Mouse (Mus musculus): ENCODE data around the gene Gm28230. TPM values are rescaled to one million over a fixed set of nuclear protein-coding genes. Genes with fewer than 3 reads are reported as not detected.

The Gm28230 gene
- total RNA-seq (2021): 1 to 10 TPM; 1.6 to 2.8 TPM
- long read RNA-seq, experiment 1, partial matches to known transcripts: 1 of 1 reads
- long read RNA-seq, experiment 1, other reads (novel, unspliced or antisense): 0 of 1 reads
- long read RNA-seq, experiment 2, partial matches to known transcripts: 0 of 2 reads
- long read RNA-seq, experiment 2, other reads (novel, unspliced or antisense): 2 of 2 reads

DNA sequence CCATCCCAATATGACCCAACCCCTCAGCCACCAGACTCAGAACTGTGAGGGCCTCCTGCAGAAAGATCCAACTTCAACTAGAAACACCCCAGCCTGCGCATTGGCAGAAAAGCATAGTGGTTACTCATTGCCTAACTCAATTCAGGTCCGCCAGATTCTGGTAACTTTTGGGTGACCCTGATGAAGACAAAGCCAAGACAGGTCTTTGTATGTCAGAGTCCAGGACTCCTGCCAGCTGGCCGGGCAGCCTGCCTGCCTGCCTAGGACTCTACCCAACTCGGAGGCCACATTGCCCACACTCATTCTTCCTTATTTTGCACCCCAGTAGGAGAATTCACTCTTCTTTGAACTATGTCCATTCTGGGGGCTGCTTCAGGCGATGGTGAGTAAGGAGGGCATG is at the start of gene Gm28230:
TSS of gene Gm28230 (plus strand) at position 178 of the 400 bp plus-strand sequence.
- DNase-seq (ENCODE audit: low spot score in 2 of 2): no peak

DNA sequence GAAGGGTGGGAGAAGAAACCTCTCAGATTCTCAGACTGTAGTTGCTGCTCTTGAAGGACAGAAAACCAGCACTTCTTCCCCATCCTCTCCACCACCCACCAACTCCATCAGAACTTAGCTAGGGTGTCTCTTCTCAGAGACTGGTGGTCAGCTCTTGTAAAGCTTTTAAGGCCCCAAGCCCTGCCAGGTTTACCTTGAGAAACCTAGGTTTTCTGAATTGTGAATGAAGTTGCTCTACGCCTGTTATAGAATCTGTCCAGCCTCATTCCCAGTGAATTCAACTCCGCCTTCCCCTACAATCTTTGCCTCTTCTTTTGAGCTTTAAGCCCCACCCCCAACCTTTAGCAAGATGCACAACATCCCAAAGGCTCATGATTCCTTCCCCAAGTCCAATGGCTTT is 49.4 kb upstream of the Gm28230 start:
- DNase-seq (ENCODE audit: low spot score in 2 of 2): no peak

DNA sequence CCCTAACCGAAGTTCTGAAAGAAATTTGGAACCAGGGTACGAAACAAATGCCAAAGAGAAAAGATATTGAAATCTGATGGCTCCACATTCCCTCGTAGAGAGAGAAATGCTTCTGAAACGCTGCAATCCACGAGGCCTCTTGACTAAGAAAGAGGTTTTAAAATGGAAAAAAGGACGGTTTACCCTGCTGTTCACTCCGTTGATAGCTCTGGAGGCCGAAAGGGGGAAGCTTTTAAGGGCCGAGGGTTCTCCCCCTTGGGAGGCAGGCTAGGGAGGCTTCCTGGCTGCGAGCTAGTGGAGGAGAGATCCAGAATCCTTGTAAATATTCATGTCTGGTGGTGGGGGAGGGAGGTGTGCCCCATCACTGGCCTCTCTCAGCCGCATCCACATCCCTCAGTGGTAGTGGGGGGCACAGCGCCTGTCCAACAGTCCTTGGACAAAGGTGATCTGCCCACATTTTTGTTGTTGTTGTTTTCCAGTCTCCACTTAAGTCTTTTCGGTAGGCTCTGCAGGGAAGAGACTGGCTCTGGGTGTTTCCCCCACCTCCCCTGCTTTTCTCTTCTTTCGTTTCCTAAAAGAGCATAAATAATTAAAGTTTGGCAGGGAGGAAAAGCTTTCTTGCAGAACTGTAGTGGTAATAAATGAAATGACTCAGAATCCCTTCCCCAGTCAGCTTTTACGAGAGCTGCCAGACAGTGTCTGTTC is 47.5 kb upstream of the Gm28230 start, which contains the start of gene Hoxd11:
TSS of gene Hoxd11 (plus strand) at position 667 of the 705 bp plus-strand sequence.
- DNase-seq (ENCODE audit: low spot score in 2 of 2): no peak

DNA sequence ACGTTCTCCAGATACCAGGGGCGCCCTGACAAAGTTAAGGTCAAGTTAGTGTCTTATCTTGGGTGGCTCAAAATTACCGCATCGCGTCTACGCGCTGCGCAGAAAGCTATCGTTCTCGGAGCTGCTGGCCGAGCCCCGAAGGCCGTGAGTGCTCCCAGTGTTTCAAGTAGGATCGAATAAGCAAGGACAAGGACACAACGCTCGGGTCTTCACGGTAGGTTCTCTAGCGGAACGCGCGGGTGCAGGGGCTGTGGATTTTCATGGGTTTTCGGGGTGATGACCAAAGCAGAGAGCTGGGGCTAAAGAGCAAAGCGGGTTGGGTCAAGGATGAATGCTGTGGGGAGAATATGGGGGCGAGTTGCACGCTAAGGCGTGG is 46.9 kb upstream of the Gm28230 start:
- DNase-seq (ENCODE audit: low spot score in 2 of 2): no peak

DNA sequence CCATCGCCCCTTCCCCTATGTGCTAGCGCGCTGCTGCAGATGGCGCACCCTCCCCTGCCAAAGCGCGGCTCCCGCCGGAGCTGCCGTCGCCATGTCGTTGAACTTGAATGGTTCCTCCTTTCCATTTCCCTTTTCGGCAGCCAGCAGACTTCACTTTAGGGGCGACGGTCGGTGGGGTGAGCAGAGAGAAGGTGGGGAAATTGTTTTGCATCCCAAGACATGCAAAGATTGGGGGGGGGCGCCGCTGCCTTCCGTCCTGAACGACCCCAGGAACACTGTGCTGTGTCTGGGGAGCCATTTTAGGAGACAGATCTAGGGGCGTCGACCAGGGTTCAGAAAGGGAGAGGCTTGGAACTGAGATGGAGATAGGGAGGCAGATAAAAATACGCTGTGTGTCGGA is 46.5 kb upstream of the Gm28230 start:
- DNase-seq (ENCODE audit: low spot score in 2 of 2): no peak

DNA sequence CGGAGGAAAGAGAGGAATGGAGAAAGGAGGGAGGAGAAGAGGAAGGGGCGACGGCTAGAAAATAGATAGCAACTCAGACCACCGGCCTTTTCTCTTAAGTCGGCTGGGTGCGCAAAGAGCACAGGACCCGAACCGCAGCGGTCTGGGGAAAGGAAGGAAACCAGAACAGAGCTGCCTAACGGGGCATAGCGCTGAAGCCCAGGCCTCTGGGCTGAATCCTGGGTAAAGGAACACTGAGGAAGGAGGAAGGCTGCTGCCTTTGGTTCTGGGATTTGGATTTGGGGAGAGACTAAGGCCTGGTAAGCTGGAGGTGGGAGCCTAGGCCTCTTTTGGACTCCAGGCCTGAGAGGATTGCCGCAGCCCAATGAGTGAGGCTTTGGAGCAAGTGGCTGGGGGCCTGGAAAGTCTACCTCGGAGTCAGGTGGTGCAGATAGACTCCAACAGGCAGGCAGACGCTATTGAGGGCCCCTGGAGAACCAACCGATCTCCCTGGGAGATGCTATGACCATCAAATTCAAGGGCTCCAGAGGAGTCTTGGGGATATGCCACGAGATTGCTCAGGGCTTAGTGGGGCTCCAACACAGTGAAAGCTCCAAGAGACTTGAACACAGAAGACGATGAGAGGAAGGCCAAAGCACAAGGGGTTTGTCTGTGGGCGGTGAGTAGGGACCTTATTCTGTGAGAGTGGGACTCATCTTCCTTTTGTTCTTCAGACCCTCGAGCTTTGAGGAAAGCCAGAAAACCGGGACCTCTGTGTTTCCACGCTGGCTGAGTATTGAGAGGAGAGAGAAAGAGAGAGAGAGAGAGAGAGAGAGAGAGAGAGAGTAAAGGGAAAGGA is 45.7 kb upstream of the Gm28230 start:
- no peak for DNase-seq (ENCODE audit: low spot score in 2 of 2)

DNA sequence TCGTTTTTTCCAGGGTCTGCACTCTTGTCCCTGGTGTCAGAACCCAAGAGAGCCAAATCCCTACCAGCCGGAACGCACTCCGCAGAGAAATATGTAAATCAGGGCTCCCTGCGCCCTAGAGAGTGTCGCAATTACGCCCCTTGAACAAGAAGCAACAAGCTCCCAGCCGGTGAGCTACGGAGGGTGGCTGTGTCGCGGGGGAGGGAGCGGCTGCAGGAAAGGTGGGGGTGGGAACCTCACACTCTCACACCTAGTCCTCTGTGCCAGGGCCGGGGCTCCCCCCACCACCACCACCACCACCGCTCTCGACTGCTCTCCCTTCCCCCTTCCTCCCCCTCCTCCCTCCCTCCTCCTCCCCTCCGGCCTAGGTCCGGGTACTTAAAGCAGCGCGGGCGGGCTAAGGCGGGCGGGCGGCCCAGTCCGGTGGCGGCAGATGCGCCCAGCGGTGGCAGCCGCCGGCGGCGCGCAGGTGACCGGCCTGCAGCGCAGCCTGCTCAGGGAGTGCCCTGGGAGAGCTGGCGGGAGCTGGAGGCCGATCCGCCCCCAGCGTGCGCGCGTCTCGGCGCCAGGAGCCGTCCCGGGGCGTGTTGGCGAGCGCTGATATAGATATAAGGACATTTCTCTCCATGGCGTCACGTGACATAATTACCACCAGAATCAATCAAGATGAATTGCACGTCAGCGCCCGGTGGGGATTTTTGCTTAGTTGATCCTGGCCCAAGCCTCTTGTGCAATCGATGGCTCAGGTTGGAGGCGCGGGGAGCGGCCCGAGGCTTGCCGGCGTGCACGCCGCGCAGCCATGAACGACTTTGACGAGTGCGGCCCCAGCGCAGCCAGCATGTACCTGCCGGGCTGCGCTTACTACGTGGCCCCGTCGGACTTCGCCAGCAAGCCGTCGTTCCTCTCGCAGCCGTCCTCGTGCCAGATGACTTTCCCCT is 44.7 kb upstream of the Gm28230 start:
- DNase-seq (ENCODE audit: low spot score in 2 of 2): no peak

DNA sequence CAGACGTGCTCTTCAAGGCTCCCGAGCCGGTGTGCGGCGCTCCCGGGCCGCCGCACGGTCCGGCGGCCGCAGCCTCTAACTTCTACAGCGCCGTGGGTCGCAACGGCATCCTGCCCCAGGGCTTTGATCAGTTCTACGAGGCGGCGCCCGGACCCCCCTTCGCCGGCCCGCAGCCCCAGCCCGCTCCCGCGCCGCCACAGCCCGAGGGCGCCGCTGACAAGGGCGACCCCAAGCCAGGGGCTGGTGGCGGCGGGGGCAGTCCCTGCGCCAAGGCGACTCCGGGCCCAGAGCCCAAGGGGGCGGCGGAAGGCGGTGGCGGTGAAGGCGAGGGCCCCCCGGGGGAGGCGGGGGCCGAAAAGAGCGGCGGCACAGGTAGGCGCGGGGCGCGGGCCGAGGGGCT is 43.7 kb upstream of the Gm28230 start:
- DNase-seq (ENCODE audit: low spot score in 2 of 2): no peak

DNA sequence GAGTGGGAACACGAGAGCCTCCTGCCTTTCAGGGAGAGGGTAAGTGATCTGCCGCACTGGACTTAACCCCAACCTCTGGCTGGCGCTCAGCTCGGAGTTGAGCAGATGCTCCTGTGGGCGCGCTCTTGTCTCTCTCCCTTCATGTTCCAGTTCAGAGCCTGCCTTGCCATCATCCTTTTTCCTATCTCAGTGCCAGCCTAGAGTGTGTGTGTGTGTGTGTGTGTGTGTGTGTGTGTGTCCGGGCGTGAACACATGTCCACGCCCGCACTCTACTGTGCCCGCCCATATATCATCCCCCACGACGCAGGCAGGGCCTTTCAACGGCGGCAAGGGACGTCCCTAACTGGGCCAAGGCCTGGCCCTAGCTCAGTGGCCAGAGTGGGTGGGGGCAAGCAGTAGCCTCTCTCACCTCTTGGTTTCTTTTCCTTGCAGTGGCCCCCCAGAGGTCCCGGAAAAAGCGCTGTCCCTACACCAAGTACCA is 43.0 kb upstream of the Gm28230 start:
- no peak for DNase-seq (ENCODE audit: low spot score in 2 of 2)

DNA sequence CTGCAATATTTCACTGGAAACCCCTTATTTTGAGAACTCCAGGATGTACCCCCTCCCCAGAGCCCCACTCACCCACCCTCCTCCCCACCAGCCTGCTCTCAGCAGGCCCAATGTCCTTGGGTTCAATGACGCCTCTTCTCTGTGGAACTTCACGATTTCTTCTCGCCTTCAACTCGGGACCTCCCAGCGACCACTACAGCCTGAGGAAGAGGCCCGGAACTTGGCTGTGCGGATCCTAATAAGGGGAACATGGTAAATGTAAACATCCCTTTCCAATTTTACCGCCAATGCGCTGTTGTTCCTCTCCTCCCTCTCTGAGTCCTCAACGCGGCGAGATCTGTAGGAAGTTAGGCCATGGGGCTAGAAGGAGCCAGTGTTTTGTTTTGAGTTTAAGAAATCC is 42.4 kb upstream of the Gm28230 start:
- no peak for DNase-seq (ENCODE audit: low spot score in 2 of 2)

DNA sequence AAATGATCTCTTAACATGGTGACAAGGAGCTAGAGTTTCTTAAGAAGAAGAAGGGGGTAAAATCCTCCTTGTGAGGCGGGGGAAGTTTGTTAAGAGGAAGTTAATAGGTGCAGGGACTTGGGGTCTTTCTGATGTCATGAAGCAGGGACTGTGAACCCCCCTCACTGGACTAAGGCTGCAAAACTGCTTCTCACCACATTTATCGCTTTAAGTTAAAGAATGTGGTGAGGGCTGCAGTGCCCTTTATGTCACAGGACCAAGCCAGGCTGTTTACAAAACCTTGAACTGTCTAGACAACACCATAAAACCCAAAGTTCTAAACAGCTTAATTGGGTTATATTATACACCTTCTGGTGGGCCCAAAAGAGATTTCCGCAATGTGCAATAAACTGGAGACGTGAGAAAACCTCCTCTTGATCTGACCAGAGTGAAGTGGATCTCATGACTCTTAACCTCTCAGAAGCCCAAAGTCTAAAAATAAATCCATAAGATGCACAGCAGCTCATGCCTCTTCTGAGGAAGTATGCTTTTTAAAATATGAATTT is 41.4 kb upstream of the Gm28230 start:
- no peak for DNase-seq (ENCODE audit: low spot score in 2 of 2)

DNA sequence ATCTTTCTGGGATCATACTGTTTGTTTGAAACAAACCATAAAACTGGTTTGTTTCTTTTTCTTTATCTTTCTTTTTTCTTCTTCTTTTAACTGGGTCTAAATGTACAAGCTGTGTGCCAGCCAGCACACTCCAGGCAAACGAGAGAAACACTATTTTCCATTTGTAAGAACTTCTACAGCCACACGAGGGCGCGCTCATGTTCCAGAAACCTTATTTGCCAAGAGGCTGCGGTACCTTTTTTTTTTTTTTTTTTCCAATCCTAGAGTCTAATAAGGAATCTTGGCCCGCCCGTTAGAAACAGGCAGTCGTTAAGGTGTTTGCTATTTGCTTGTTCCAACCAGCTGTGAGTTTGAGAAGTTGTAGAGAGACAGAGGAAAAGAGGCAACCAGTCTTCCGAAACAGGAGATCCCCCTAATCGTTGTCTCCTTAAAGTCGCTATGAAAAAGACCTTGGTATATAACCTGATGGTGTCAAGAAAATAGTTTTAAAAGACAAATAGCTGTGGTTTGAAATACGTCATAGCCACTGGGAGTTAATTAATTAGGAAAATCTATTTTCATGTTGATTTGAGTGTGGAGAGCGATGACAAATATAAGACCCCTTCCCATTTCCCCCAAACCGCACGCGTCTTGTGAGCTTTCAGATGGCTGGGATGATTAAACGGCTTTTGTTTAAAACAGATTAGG is 40.1 kb upstream of the Gm28230 start:
- DNase-seq (ENCODE audit: low spot score in 2 of 2): peak in 1 of 2 experiments; percentile 71

DNA sequence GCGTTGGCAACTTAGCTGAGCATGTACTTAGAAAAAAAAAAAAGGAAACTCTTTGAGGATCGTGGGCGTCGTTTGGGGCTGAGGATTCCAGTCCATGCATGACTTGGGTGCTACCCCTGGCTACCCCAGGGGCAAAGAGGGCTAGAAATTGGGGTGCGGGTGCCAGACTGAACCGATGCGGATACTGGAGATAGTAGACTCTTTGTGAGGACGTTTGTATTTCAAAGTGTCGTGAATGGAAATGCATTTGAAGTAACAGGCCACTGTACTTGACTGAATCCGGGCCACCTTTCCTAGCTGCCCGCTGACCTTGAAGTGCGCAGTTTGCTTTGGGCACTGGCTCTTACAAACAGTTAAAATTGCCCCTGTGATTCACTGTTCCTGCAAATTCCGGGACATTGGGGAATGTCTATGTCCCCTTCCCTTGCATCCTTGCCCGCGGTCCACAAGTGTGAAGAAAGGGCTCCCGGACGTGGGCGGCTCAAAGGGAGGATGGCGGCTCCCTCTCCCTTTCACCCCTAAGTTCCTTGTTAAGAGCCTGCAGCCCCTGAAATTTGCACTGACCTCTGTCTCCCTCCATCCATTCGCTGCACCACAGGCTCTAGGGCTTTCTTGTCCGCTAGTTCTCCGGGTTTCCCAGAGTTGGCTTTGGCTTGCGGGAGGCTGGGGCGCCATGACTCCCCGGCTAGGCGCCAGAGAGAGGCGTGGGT is 39.4 kb upstream of the Gm28230 start:
- DNase-seq (ENCODE audit: low spot score in 2 of 2): no peak

DNA sequence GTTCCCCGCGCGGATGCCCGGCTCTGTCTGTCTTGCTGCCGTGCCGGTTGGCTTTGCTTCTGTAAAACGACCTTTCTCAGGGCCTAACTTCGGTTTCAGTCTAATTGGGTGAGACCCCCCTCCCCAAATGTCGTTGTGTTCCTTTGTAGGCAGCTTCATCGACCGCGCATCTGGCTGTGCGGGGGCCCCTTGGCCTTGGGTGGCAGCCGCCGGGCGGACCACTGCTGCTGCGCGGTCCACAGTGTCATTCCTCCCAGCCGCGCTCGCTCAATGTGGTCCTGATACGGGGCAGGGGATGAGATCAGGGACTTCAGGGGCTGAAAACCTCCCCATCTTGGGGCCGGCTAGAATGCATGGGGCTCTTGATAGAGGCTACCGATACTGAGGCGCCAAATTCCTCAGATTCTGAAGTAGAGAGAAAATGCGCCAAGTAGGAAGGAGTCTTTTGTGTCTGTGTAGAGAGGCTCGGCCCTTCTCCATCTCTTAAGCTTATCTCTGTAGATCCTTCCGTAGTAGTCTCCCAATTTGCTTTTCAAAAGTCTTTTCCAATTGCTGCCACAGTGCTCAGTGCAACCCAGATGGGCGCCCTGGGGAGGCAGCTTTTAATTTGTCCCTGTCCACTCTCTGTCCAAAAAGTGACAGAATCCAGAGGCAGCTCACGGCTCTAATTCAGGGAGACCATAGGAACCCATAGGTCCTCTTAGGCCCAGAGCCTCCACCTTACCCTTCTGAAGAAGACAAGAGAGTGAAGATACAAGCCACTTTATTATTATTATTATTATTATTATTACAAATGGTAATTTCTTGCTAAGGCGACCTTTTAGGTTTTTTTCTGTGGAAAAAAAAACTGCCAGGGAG is 38.6 kb upstream of the Gm28230 start:
- DNase-seq (ENCODE audit: low spot score in 2 of 2): no peak

DNA sequence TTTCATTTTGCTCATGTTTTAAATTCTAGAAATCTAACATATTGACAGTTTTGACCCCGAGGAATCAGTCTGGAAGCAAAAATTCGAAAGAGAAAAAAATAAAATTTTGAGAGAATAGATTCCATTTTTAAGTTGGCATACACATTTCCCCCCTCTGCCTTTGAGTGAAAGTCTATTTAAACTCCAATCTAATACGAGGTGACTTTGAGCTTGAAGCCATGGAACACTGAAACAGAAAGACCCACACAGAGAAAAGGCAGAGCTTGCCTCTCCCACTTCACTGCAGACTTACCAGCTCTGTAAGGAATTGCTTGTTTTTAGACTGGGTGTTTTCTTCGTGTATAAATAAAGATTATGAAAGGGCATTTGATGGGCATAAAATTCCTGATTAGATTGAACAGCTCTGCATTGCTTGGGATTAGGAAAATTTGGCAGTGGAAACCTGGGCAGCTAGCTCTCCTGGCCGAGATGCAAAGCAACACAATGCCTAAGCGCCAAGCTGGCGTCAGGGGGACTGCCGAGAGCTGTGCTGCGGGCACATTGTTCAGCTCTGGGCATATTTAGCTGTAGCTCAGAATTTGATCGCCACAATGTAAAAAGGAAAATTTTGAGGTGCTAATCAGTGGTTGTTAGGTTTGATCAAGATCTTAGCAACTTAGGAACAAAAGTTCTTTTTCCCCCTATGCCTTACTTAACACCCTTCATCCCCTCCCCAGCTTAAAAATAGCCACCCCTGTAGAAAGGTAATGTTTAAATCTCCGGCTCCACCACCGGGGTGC is 37.5 kb upstream of the Gm28230 start:
- DNase-seq (ENCODE audit: low spot score in 2 of 2): no peak

DNA sequence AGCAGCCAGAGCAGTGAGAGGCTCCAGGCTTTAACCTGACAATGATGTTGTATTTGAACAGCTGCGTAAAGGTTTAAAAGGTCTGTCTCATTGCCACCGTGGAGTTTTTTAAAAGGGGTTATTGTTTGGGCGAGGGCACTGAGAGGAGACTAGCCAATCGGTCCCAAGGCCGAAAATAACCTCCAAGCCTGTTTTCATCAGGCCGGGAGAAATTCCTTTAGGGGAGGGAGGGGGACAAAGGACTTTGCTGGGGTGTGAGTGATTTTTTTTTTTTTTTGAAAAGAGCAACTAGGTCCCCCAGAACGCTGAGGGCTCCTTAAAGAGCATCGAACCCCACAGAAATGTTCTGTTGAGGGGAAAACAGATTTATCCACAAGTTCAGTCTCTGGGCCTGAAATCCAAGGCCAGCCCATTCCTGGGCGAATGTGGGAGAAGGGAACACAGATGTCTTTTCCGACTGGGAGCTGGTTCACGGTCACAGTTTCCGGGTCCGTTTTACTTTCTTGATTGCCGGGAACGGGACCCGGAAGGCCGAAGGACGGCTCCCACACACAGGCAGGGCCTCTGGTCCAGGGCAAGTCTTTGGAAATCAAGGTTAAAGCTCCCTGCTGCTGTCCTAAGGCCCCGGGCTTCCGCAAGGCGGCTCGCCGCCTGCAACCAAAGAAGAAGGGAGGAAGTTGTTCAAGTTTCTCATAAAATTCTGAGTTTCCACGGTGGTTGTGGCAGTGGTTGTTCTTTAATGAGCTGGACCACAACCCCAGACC is 36.8 kb upstream of the Gm28230 start:
- DNase-seq (ENCODE audit: low spot score in 2 of 2): no peak

DNA sequence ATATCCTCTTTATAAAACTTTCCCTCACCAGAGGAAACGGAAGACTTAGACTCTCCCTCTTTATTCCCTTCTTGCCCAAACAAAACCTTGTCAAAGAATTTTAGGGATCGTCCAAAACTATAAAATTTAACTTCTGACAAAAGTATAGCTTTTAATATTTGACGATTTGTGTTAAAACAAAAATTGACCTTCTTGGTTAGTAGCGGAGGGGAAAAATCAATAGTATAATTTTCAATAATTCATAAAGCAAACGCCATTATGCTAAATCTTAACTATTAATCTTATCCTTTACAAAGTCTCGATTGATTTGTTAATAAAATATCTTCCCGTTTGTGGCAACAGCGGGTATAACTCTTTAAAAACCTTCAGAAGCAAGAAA is 36.2 kb upstream of the Gm28230 start:
- DNase-seq (ENCODE audit: low spot score in 2 of 2): no peak
